Mouse (Mus musculus): ENCODE measurements at regions not wholly inside any gene's neighbourhood (a gene's known extent, or its start where the extent isn't known, plus 50 kb on each side); places are given as distances from the start of the nearest gene placed in this dataset.

GRCm38 (mm10) chr7:90073865-90074264 is 56.1 kb upstream of the Picalm start:
- no peak for TF ChIP-seq CTCF (IDR thresholded peaks at IDR 0.05; ENCODE audit: insufficient read depth, low read depth, low read length)
- TF ChIP-seq POLR2A (IDR thresholded peaks at IDR 0.05; ENCODE audit: insufficient read depth, low read depth, low read length), result no peak

Measured in olfactory bulb, adult 2 months (tissue).